Mouse (Mus musculus): ENCODE data around the gene Sf3b1.

GRCm38 (mm10) chr1:55075652-55076394, 48.5 kb upstream of the Sf3b1 start:
- TF ChIP-seq CTCF (IDR thresholded peaks at IDR 0.05; ENCODE audit: extremely low read depth, insufficient read depth, low read length) (no peak), POLR2A (IDR thresholded peaks at IDR 0.05; ENCODE audit: extremely low read depth, insufficient read depth, low read length) (no peak)
